Comparison of ENCODE assay signal across 16 mouse cellular contexts in the genomic region with DNA sequence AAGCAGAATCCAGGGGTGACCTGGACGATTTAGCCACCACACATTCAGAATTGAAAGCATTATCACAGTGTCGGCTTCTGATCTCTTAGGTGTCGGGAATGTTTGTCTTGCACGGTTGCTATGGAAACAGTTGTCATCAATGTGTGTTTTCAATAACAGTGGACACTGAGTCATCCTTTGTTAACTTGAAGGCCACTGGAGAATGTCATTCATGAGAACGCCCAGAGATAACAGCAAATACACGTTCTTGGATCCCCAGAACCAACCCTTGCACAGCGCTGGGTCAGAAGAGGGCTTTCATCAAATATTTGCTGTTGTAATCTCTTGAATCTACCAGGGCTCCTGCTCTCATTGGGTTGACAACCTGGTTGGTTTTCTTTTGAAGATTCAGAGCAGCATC. TPM values are rescaled to one million over a fixed set of nuclear protein-coding genes. Genes with fewer than 3 reads are reported as not detected.
DNase-seq lines count a peak whose midpoint lies in the region; ATAC-seq lines count a peak whose summit lies in the region.
"Had no signal": no experiment of that assay in that cellular context is flagged by ENCODE, and none has a peak within 500 bp of the region (broad histone marks: within the 10 kb centered on the region; RNA-seq: fewer than 3 reads in every experiment).

No protein-coding gene starts in this region.

- 44% methylated on average over 7 of the region's 7 CpGs for WGBS in hindbrain, embryonic 11.5 days
- WGBS in hindbrain, embryonic 12.5 days: 46% methylated on average over 7 of the region's 7 CpGs

- no peaks in the 10 kb centered on the region for H3K27me3 ChIP-seq in hindbrain, embryonic 11.5 days (ENCODE audit: control insufficient read depth, insufficient read depth, low read length)
- no peaks in the 10 kb centered on the region for H3K27me3 ChIP-seq in hindbrain, embryonic 12.5 days
- H3K27me3 ChIP-seq: CH12.LX; limb, embryonic 13.5 days; neural tube, embryonic 12.5 days had no signal

- ATAC-seq in hindbrain, embryonic 11.5 days (ENCODE audit: low FRiP score): no peak
- ATAC-seq in hindbrain, embryonic 12.5 days (ENCODE audit: low FRiP score): no peak

- H3K36me3 ChIP-seq in hindbrain, embryonic 11.5 days (ENCODE audit: control insufficient read depth, insufficient read depth, low read length): no peaks in the 10 kb centered on the region
- no peaks in the 10 kb centered on the region for H3K36me3 ChIP-seq in hindbrain, embryonic 12.5 days
- H3K36me3 ChIP-seq: neural tube, embryonic 12.5 days had no signal

- H3K4me3 ChIP-seq in hindbrain, embryonic 11.5 days (ENCODE audit: low read depth, low read length): no peak overlapping the region
- no peak overlapping the region for H3K4me3 ChIP-seq in hindbrain, embryonic 12.5 days
- H3K4me3 ChIP-seq: limb, embryonic 13.5 days; neural tube, embryonic 12.5 days had no signal

- H3K27ac ChIP-seq in hindbrain, embryonic 11.5 days (ENCODE audit: low read depth, low read length): no peak overlapping the region
- H3K27ac ChIP-seq in hindbrain, embryonic 12.5 days: no peak overlapping the region
- H3K27ac ChIP-seq: limb, embryonic 13.5 days; neural tube, embryonic 12.5 days had no signal

- H3K9ac ChIP-seq in hindbrain, embryonic 11.5 days (ENCODE audit: low read depth, low read length): no peak overlapping the region
- H3K9ac ChIP-seq in hindbrain, embryonic 12.5 days: no peak overlapping the region
- H3K9ac ChIP-seq: limb, embryonic 13.5 days; neural tube, embryonic 12.5 days had no signal

- H3K4me1 ChIP-seq in hindbrain, embryonic 11.5 days (replicated peaks; ENCODE audit: control insufficient read depth, insufficient read depth, low read length): no peaks in the 10 kb centered on the region
- no peaks in the 10 kb centered on the region for H3K4me1 ChIP-seq in hindbrain, embryonic 12.5 days
- H3K4me1 ChIP-seq: limb, embryonic 13.5 days; neural tube, embryonic 12.5 days had no signal

- no peak overlapping the region for H3K4me2 ChIP-seq in hindbrain, embryonic 11.5 days (replicated peaks; ENCODE audit: low read depth, low read length)
- no peak overlapping the region for H3K4me2 ChIP-seq in hindbrain, embryonic 12.5 days (replicated peaks)
- H3K4me2 ChIP-seq: limb, embryonic 13.5 days; neural tube, embryonic 12.5 days had no signal

- peak; percentile 47 for DNase-seq in adrenal gland, adult 2 months
- no peak for DNase-seq in adrenal gland, postnatal 25 days
- peak; percentile 18 for DNase-seq in hindbrain, embryonic 11.5 days (ENCODE audit: low spot score)
- DNase-seq in ZHBTc4 (ENCODE audit: low read depth, low spot score): peak; percentile 33
- peak; percentile 43 for DNase-seq in induced T-regulatory cell, adult 2 months (ENCODE audit: low read depth)
- no peak for DNase-seq in kidney, postnatal 14 days
- DNase-seq in spleen, adult 12 weeks (ENCODE audit: low spot score): no peak
- DNase-seq: cerebellum, adult 9-11 months; kidney, postnatal 10 days; lung, adult 2 months; lung, postnatal 4 days; thymus, adult 2 months had no signal

- no peaks in the 10 kb centered on the region for H3K9me3 ChIP-seq in hindbrain, embryonic 11.5 days (ENCODE audit: control insufficient read depth, low read length)
- H3K9me3 ChIP-seq in hindbrain, embryonic 12.5 days (replicated peaks): no peaks in the 10 kb centered on the region
- H3K9me3 ChIP-seq: limb, embryonic 13.5 days; neural tube, embryonic 12.5 days had no signal

RNA-seq across cellular contexts. Expression of gene Nab1, which starts 43.9 kb away (rescaled TPM):
- 10 to 100 TPM; 52.5 to 60.5 TPM for total RNA-seq in adrenal gland, adult 2 months (2021)
- 6.0 and 8.4 TPM in 2 replicates for polyA plus RNA-seq in adrenal gland, adult 2 months (2012; rRNA removed)
- total RNA-seq in adrenal gland, postnatal 25 days (2021): 60.6 and 66.3 TPM in 2 replicates
- 9.2 and 10.0 TPM in 2 replicates for polyA plus RNA-seq in hindbrain, embryonic 11.5 days (2014; fragmentation: Nextera tagmentation; extraction: Ambion mirVana)
- 12.2 and 12.5 TPM in 2 replicates for polyA plus RNA-seq in hindbrain, embryonic 12.5 days (2016; fragmentation: Nextera tagmentation; extraction: Ambion mirVana)

Comparison
In these comparisons a context has a peak if more than half of its experiments do, and no peak if none do; other contexts are left out.
1. DNase-seq: peak in adrenal gland, adult 2 months (single experiment), hindbrain, embryonic 11.5 days (single experiment), ZHBTc4 (single experiment) and induced T-regulatory cell, adult 2 months (single experiment); none in adrenal gland, postnatal 25 days (single experiment), kidney, postnatal 14 days (single experiment) and spleen, adult 12 weeks (single experiment).